ENCODE assay signal across 13 mouse cellular contexts in the genomic region with DNA sequence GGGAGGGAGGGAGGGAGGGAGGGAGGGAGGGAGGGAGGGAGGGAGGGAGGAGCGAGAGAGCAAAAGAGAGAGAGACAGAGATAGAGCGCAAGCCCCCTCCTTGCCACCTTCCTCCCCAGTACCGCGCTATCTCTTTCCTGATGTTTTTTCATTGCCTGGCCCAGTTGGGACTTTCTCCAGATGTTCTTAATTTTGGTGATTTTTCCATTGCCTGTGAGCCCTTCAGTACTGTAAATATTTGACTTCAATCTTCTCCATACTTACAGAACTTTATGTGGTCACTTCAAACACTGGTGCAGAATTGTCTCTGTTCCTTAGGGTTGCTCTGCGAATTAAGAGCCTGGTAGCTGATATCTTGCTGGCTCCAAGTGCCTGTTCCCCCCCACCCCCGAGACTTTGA.
"Had no signal": no experiment of that assay in that cellular context is flagged by ENCODE, and none has a peak within 500 bp of the region (broad histone marks: within the 10 kb centered on the region; RNA-seq: fewer than 3 reads in every experiment).

No protein-coding gene starts in this region.

- H3K4me2 ChIP-seq: liver, embryonic 13.5 days; midbrain, embryonic 13.5 days had no signal

- ATAC-seq: liver, postnatal 0 days; lung, postnatal 0 days; midbrain, embryonic 13.5 days had no signal

- H3K9ac ChIP-seq: liver, embryonic 13.5 days; liver, postnatal 0 days; midbrain, embryonic 13.5 days had no signal

- H3K4me3 ChIP-seq: liver, embryonic 13.5 days; midbrain, embryonic 13.5 days had no signal

- H3K9me3 ChIP-seq: liver, embryonic 13.5 days; midbrain, embryonic 13.5 days had no signal

- H3K27ac ChIP-seq: kidney, postnatal 0 days; liver, embryonic 13.5 days; midbrain, embryonic 13.5 days had no signal

- DNase-seq: kidney, postnatal 36 days; layer of hippocampus, adult 9-11 months; layer of hippocampus, postnatal 36 days; liver; liver, embryonic 13.5 days; liver, postnatal 0 days; lung, postnatal 36 days; right cerebral cortex, adult 18-20 months; right cerebral cortex, postnatal 25 days; thymus, postnatal 4 days had no signal

- H3K27me3 ChIP-seq: liver, embryonic 13.5 days; midbrain, embryonic 13.5 days had no signal

- H3K36me3 ChIP-seq: liver, embryonic 13.5 days; midbrain, embryonic 13.5 days had no signal

- H3K4me1 ChIP-seq: liver, embryonic 13.5 days had no signal
